In the genomic region with DNA sequence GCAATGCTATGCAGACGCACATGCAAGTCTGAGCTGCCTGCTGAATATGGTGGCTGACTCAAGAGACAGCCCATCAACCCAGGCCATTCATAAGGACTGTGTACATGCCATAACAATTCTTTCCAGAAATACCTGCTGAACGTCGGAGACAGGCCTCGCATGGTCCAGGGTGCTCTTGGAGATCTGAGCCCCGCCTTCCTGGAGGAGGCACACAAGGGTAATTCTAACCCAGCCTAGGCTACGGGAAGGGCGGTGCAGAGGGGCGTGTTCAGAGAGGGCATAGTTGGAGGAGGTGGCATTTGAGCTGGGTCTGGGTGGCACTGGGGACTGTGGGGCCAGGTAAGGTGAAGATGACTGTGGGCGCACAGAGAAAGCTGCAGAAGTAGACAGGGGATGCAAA, we compare ENCODE assay signal across 10 mouse cellular contexts. TPM values are rescaled to one million over a fixed set of nuclear protein-coding genes. Genes with fewer than 3 reads are reported as not detected.
A peak's percentile ranks its signal among the peaks of the same experiment; 100 is the strongest.
DNase-seq lines count a peak whose midpoint lies in the region; ATAC-seq and TF ChIP-seq lines count a peak whose summit lies in the region.
"Had no signal": no experiment of that assay in that cellular context is flagged by ENCODE, and none has a peak within 500 bp of the region (broad histone marks: within the 10 kb centered on the region; RNA-seq: fewer than 3 reads in every experiment).

No protein-coding gene starts in this region.

- H3K4me3 ChIP-seq in liver, embryonic 11.5 days (ENCODE audit: low read depth, low read length): no peak overlapping the region
- H3K4me3 ChIP-seq in intestine, postnatal 0 days (ENCODE audit: low read depth, low read length): no peak overlapping the region
- H3K4me3 ChIP-seq in lung, adult 2 months (replicated peaks; ENCODE audit: extremely low read depth, low read depth, low read length): no peak overlapping the region
- no peak overlapping the region for H3K4me3 ChIP-seq in stomach, embryonic 16.5 days (replicated peaks; ENCODE audit: low read length)
- H3K4me3 ChIP-seq: erythroblast, embryonic 14.5 days had no signal

- no peak overlapping the region for H3K4me2 ChIP-seq in liver, embryonic 11.5 days
- no peak overlapping the region for H3K4me2 ChIP-seq in intestine, postnatal 0 days (replicated peaks; ENCODE audit: low read depth)
- no peak overlapping the region for H3K4me2 ChIP-seq in stomach, embryonic 16.5 days (ENCODE audit: low read depth, low read length)

- H3K36me3 ChIP-seq in liver, embryonic 11.5 days (ENCODE audit: control insufficient read depth, insufficient read depth, low read length): no peaks in the 10 kb centered on the region
- no peaks in the 10 kb centered on the region for H3K36me3 ChIP-seq in intestine, postnatal 0 days (ENCODE audit: control insufficient read depth, insufficient read depth)
- H3K36me3 ChIP-seq in stomach, embryonic 16.5 days (ENCODE audit: control insufficient read depth, insufficient read depth, low read length): no peaks in the 10 kb centered on the region

- DNase-seq in liver: peak; percentile 14
- DNase-seq in liver, embryonic 11.5 days (ENCODE audit: low spot score): no peak
- DNase-seq in lung, adult 2 months: peak; percentile 21
- no peak for DNase-seq in left cerebral cortex, postnatal 10 days (ENCODE audit: extremely low spot score in 1 of 2, low spot score in 2 of 2)
- DNase-seq in retina, embryonic 14.5 days (ENCODE audit: low spot score): no peak
- DNase-seq: heart, postnatal 4 days; thymus, adult 18-20 months had no signal

- peaks cover 2% of the 10 kb centered on the region; the same call in 1 of the 2 replicates for H3K27me3 ChIP-seq in liver, embryonic 11.5 days (replicated peaks; ENCODE audit: control insufficient read depth, insufficient read depth, low read length)
- H3K27me3 ChIP-seq in intestine, postnatal 0 days (replicated peaks; ENCODE audit: control insufficient read depth, insufficient read depth, low read length): no peaks in the 10 kb centered on the region
- no peaks in the 10 kb centered on the region for H3K27me3 ChIP-seq in stomach, embryonic 16.5 days (ENCODE audit: control insufficient read depth, insufficient read depth, low read length)

- H3K27ac ChIP-seq in liver, embryonic 11.5 days (ENCODE audit: low read depth, low read length): no peak overlapping the region
- no peak overlapping the region for H3K27ac ChIP-seq in intestine, postnatal 0 days (ENCODE audit: low read depth, low read length)
- H3K27ac ChIP-seq in stomach, embryonic 16.5 days (ENCODE audit: low read length): peak overlapping the region; percentile 65

- TF ChIP-seq POLR2A in lung, adult 2 months (IDR thresholded peaks at IDR 0.05; ENCODE audit: borderline replicate concordance, extremely low read depth, low read depth, low read length): no peak

- no peak; the same call in 1 of the 2 replicates for ATAC-seq in liver, embryonic 11.5 days (replicated peaks; ENCODE audit: low FRiP score)
- peak; percentile 74 for ATAC-seq in intestine, postnatal 0 days
- peak; percentile 88; the same call in 1 of the 2 replicates for ATAC-seq in stomach, embryonic 16.5 days (ENCODE audit: insufficient read depth, low FRiP score)

- no peak overlapping the region for H3K9ac ChIP-seq in liver, embryonic 11.5 days (ENCODE audit: low read depth, low read length)
- no peak overlapping the region for H3K9ac ChIP-seq in intestine, postnatal 0 days (ENCODE audit: low read depth, low read length)
- H3K9ac ChIP-seq in stomach, embryonic 16.5 days (ENCODE audit: low read length): no peak overlapping the region

- WGBS in liver, embryonic 11.5 days: 78% methylated on average over 9 of the region's 9 CpGs
- 37% methylated on average over 9 of the region's 9 CpGs for WGBS in intestine, postnatal 0 days
- 59% methylated on average over 9 of the region's 9 CpGs for WGBS in lung, adult 2 months
- WGBS in stomach, embryonic 16.5 days: 60% methylated on average over 9 of the region's 9 CpGs

- no peak for TF ChIP-seq CTCF in intestine, postnatal 0 days (IDR thresholded peaks at IDR 0.05; ENCODE audit: low read depth)
- TF ChIP-seq CTCF in lung, adult 2 months (IDR thresholded peaks at IDR 0.05; ENCODE audit: insufficient read depth, low read length): no peak

- H3K4me1 ChIP-seq in liver, embryonic 11.5 days (replicated peaks; ENCODE audit: control insufficient read depth, insufficient read depth, low read length): peaks cover 19% of the 10 kb centered on the region
- 0 out of 2 replicates have a peak, but pooled peaks cover 3% of the 10 kb centered on the region for H3K4me1 ChIP-seq in intestine, postnatal 0 days (replicated peaks; ENCODE audit: control insufficient read depth, insufficient read depth, low read length)
- H3K4me1 ChIP-seq in lung, adult 2 months (ENCODE audit: control insufficient read depth, insufficient read depth, low read length): no peaks in the 10 kb centered on the region; the same call in 1 of the 2 replicates
- peaks cover 30% of the 10 kb centered on the region for H3K4me1 ChIP-seq in stomach, embryonic 16.5 days (ENCODE audit: control insufficient read depth, insufficient read depth, low read length)

- H3K9me3 ChIP-seq in liver, embryonic 11.5 days (ENCODE audit: control insufficient read depth, low read length): no peaks in the 10 kb centered on the region
- H3K9me3 ChIP-seq in intestine, postnatal 0 days (ENCODE audit: control insufficient read depth): no peaks in the 10 kb centered on the region
- H3K9me3 ChIP-seq in stomach, embryonic 16.5 days (replicated peaks; ENCODE audit: control insufficient read depth, low read length): no peaks in the 10 kb centered on the region

- intact Hi-C loops in left cerebral cortex, postnatal 10 days (cut with DNase I): no loop called here

RNA-seq across cellular contexts. Expression of a gene that starts 39.1 kb away (rescaled TPM):
- polyA plus RNA-seq in liver, embryonic 11.5 days (2014; fragmentation: Nextera tagmentation; extraction: Ambion mirVana): 18.4 and 18.6 TPM in 2 replicates
- 69.4 and 71.8 TPM in 2 replicates for polyA plus RNA-seq in intestine, postnatal 0 days (2015; fragmentation: Nextera tagmentation; extraction: Ambion mirVana)
- 27.9 and 37.2 TPM in 2 replicates for polyA plus RNA-seq in lung, adult 2 months (2012; rRNA removed)
- 35.9 and 42.3 TPM in 2 replicates for polyA plus RNA-seq in stomach, embryonic 16.5 days (2015; fragmentation: Nextera tagmentation; extraction: Ambion mirVana)
- 10 to 100 TPM; 29.9 to 30.9 TPM for total RNA-seq in left cerebral cortex, postnatal 10 days (2021)

Comparison
In these comparisons a context has a peak if more than half of its experiments do, and no peak if none do; other contexts are left out.
1. DNase-seq: peak in liver (single experiment) and lung, adult 2 months (single experiment); none in liver, embryonic 11.5 days (single experiment), left cerebral cortex, postnatal 10 days (0 of 2) and retina, embryonic 14.5 days (single experiment).